Comparison of ENCODE assay signal across 9 mouse cellular contexts in the genomic region with DNA sequence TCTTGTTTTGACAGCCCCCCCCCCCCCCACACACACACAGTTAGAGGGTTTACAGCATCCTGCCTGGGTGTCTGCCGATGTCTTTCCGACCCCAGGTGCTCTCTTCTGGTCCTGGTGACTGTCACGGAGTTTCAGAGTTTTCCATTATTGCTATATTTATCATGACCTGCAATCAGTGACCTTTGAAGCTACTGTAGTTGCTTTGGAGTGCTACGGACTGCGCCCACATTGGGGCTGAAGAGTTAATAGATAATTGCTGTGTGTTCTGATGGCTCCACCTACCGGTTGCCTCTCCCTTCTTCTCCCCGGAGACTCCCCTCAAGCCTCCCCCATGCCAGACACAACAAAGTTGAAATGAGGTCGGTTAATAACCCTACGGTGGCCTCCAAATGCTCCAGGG. TPM values are rescaled to one million over a fixed set of nuclear protein-coding genes. Genes with fewer than 3 reads are reported as not detected.
DNase-seq lines count a peak whose midpoint lies in the region; ATAC-seq and TF ChIP-seq lines count a peak whose summit lies in the region.
"Had no signal": no experiment of that assay in that cellular context is flagged by ENCODE, and none has a peak within 500 bp of the region (broad histone marks: within the 10 kb centered on the region; RNA-seq: fewer than 3 reads in every experiment).

No protein-coding gene starts in this region.

- TF ChIP-seq CTCF in liver, postnatal 0 days (IDR thresholded peaks at IDR 0.05; ENCODE audit: low read depth): peak; percentile 69

- H3K4me1 ChIP-seq in hindbrain, embryonic 10.5 days (replicated peaks): peaks cover 20% of the 10 kb centered on the region
- H3K4me1 ChIP-seq in hindbrain, embryonic 12.5 days: peaks cover 15% of the 10 kb centered on the region
- H3K4me1 ChIP-seq in intestine, embryonic 16.5 days (ENCODE audit: control insufficient read depth, insufficient read depth, low read length): peaks cover 11% of the 10 kb centered on the region
- H3K4me1 ChIP-seq in liver, postnatal 0 days (ENCODE audit: insufficient read depth): peaks cover 3% of the 10 kb centered on the region; the same call in 1 of the 2 replicates

- no peak for ATAC-seq in hindbrain, embryonic 12.5 days (ENCODE audit: low FRiP score)
- ATAC-seq in intestine, embryonic 16.5 days: peak; percentile 86
- ATAC-seq in liver, postnatal 0 days: peak; percentile 86

- no peak overlapping the region for H3K4me3 ChIP-seq in hindbrain, embryonic 10.5 days
- no peak overlapping the region for H3K4me3 ChIP-seq in hindbrain, embryonic 12.5 days
- no peak overlapping the region; the same call in 1 of the 2 replicates for H3K4me3 ChIP-seq in intestine, embryonic 16.5 days (ENCODE audit: low read length)
- no peak overlapping the region for H3K4me3 ChIP-seq in liver, postnatal 0 days (ENCODE audit: low read depth, low read length)

- WGBS in hindbrain, embryonic 10.5 days: 17% methylated on average over 9 of the region's 9 CpGs
- WGBS in hindbrain, embryonic 12.5 days: 10% methylated on average over 9 of the region's 9 CpGs
- WGBS in intestine, embryonic 16.5 days: 5% methylated on average over 9 of the region's 9 CpGs
- 15% methylated on average over 9 of the region's 9 CpGs for WGBS in liver, postnatal 0 days (ENCODE audit: insufficient replicate concordance)

- no peaks in the 10 kb centered on the region for H3K36me3 ChIP-seq in hindbrain, embryonic 10.5 days
- no peaks in the 10 kb centered on the region for H3K36me3 ChIP-seq in hindbrain, embryonic 12.5 days
- H3K36me3 ChIP-seq in intestine, embryonic 16.5 days (ENCODE audit: control insufficient read depth, insufficient read depth, low read length): no peaks in the 10 kb centered on the region
- H3K36me3 ChIP-seq in liver, postnatal 0 days (replicated peaks; ENCODE audit: insufficient read depth, low read length): no peaks in the 10 kb centered on the region

- no peak overlapping the region for H3K4me2 ChIP-seq in hindbrain, embryonic 12.5 days (replicated peaks)
- peak overlapping the region; percentile 26 for H3K4me2 ChIP-seq in intestine, embryonic 16.5 days (ENCODE audit: low read depth, low read length)
- H3K4me2 ChIP-seq in liver, postnatal 0 days (ENCODE audit: low read depth, low read length): peak overlapping the region; percentile 44; the same call in 1 of the 2 replicates

- DNase-seq in hindbrain, embryonic 10.5 days (ENCODE audit: low spot score): peak; percentile 42
- DNase-seq in adrenal gland, postnatal 25 days: peak; percentile 47
- peak; percentile 31 for DNase-seq in gastrocnemius, postnatal 10 days
- peak; percentile 59 for DNase-seq in liver, postnatal 0 days
- DNase-seq in ovary, postnatal 36 days (ENCODE audit: low spot score): peak; percentile 50
- no peak for DNase-seq in right cerebral cortex, postnatal 36 days (ENCODE audit: low spot score in 2 of 2)

- H3K9me3 ChIP-seq in hindbrain, embryonic 10.5 days: no peaks in the 10 kb centered on the region
- H3K9me3 ChIP-seq in hindbrain, embryonic 12.5 days (replicated peaks): no peaks in the 10 kb centered on the region
- H3K9me3 ChIP-seq in intestine, embryonic 16.5 days (ENCODE audit: control insufficient read depth, low read length): no peaks in the 10 kb centered on the region
- H3K9me3 ChIP-seq in liver, postnatal 0 days (ENCODE audit: low read length): no peaks in the 10 kb centered on the region

- no peaks in the 10 kb centered on the region; the same call in 1 of the 2 replicates for H3K27me3 ChIP-seq in hindbrain, embryonic 10.5 days (ENCODE audit: insufficient read depth, poor library complexity, severe bottlenecking)
- H3K27me3 ChIP-seq in hindbrain, embryonic 12.5 days: no peaks in the 10 kb centered on the region
- H3K27me3 ChIP-seq in intestine, embryonic 16.5 days (replicated peaks; ENCODE audit: control insufficient read depth, insufficient read depth, low read length): no peaks in the 10 kb centered on the region
- H3K27me3 ChIP-seq in liver, postnatal 0 days (ENCODE audit: insufficient read depth, low read length): 0 out of 2 replicates have a peak, but pooled peaks cover 2% of the 10 kb centered on the region

- peak overlapping the region; percentile 46 for H3K27ac ChIP-seq in hindbrain, embryonic 10.5 days
- no peak overlapping the region for H3K27ac ChIP-seq in hindbrain, embryonic 12.5 days
- no peak overlapping the region for H3K27ac ChIP-seq in intestine, embryonic 16.5 days (ENCODE audit: low read length)
- H3K27ac ChIP-seq in liver, postnatal 0 days (ENCODE audit: low read depth): no peak overlapping the region

- H3K9ac ChIP-seq in hindbrain, embryonic 12.5 days: no peak overlapping the region
- H3K9ac ChIP-seq in intestine, embryonic 16.5 days (ENCODE audit: low read depth, low read length): no peak overlapping the region
- H3K9ac ChIP-seq in liver, postnatal 0 days (replicated peaks): no peak overlapping the region

- no peak for TF ChIP-seq EP300 in liver, postnatal 0 days (IDR thresholded peaks at IDR 0.05; ENCODE audit: low read depth)

RNA-seq across cellular contexts. Expression of gene Gm11541, which starts 12.5 kb away (rescaled TPM):
- not detected in 2 replicates for polyA plus RNA-seq in hindbrain, embryonic 10.5 days (2016; fragmentation: Nextera tagmentation; extraction: Ambion mirVana)
- polyA plus RNA-seq in hindbrain, embryonic 12.5 days (2016; fragmentation: Nextera tagmentation; extraction: Ambion mirVana): 0.12 TPM in 1 of 2 replicates, not detected in the other
- not detected in 2 replicates for total RNA-seq in adrenal gland, postnatal 25 days (2021)
- total RNA-seq in gastrocnemius, postnatal 10 days (2021): not detected
- 0.42 and 0.50 TPM in 2 replicates for polyA plus RNA-seq in intestine, embryonic 16.5 days (2015; fragmentation: Nextera tagmentation; extraction: Ambion mirVana)
- not detected in 2 replicates for polyA plus RNA-seq in liver, postnatal 0 days (2015; fragmentation: Nextera tagmentation; extraction: Ambion mirVana)
- total RNA-seq: left cerebral cortex, postnatal 10 days had no signal

RNA-seq across cellular contexts. Expression of gene Cdc34b, which starts 24.8 kb away (rescaled TPM):
- 0.30 TPM in 1 of 2 replicates, not detected in the other for polyA plus RNA-seq in hindbrain, embryonic 10.5 days (2016; fragmentation: Nextera tagmentation; extraction: Ambion mirVana)
- 0.23 and 0.38 TPM in 2 replicates for polyA plus RNA-seq in hindbrain, embryonic 12.5 days (2016; fragmentation: Nextera tagmentation; extraction: Ambion mirVana)
- 0.55 TPM in 1 of 2 replicates, not detected in the other for total RNA-seq in adrenal gland, postnatal 25 days (2021)
- under 1 TPM; 0.80 to 0.81 TPM for total RNA-seq in gastrocnemius, postnatal 10 days (2021)
- not detected in 2 replicates for polyA plus RNA-seq in intestine, embryonic 16.5 days (2015; fragmentation: Nextera tagmentation; extraction: Ambion mirVana)
- 0.09 TPM in 1 of 2 replicates, not detected in the other for polyA plus RNA-seq in liver, postnatal 0 days (2015; fragmentation: Nextera tagmentation; extraction: Ambion mirVana)

RNA-seq across cellular contexts. Expression of gene Xylt2, which starts 39.4 kb away (rescaled TPM):
- 13.9 and 16.7 TPM in 2 replicates for polyA plus RNA-seq in hindbrain, embryonic 10.5 days (2016; fragmentation: Nextera tagmentation; extraction: Ambion mirVana)
- 19.4 and 20.3 TPM in 2 replicates for polyA plus RNA-seq in hindbrain, embryonic 12.5 days (2016; fragmentation: Nextera tagmentation; extraction: Ambion mirVana)
- 16.0 and 22.1 TPM in 2 replicates for total RNA-seq in adrenal gland, postnatal 25 days (2021)
- 10 to 100 TPM; 10.1 to 12.3 TPM for total RNA-seq in gastrocnemius, postnatal 10 days (2021)
- 11.3 and 11.6 TPM in 2 replicates for polyA plus RNA-seq in intestine, embryonic 16.5 days (2015; fragmentation: Nextera tagmentation; extraction: Ambion mirVana)
- 2.7 and 2.9 TPM in 2 replicates for polyA plus RNA-seq in liver, postnatal 0 days (2015; fragmentation: Nextera tagmentation; extraction: Ambion mirVana)

Comparison
In these comparisons a context has a peak if more than half of its experiments do, and no peak if none do; other contexts are left out.
1. DNase-seq: peak in hindbrain, embryonic 10.5 days (single experiment), adrenal gland, postnatal 25 days (single experiment), gastrocnemius, postnatal 10 days (single experiment), liver, postnatal 0 days (single experiment) and ovary, postnatal 36 days (single experiment); none in right cerebral cortex, postnatal 36 days (0 of 2).